Mouse (Mus musculus): ENCODE data around the gene Zfp960. TPM values are rescaled to one million over a fixed set of nuclear protein-coding genes. Genes with fewer than 3 reads are reported as not detected.

The Zfp960 gene
- 0.65 and 0.97 TPM in 2 replicates for polyA plus RNA-seq (2015; fragmentation: Nextera tagmentation; extraction: Ambion mirVana)

GRCm38 (mm10) chr17:17063628-17064494 is at the start of gene Zfp960:
Gene Zfp960 (plus strand): TSS chr17:17064113.

GRCm38 (mm10) chr17:17120830-17121502 is 57.1 kb downstream of the Zfp960 start, which contains the start of gene Zfp97:
Gene Zfp97 (plus strand): TSS chr17:17121415.

Other genes starting within 250 kb of the Zfp960 start
- 3.2 and 3.4 TPM in 2 replicates for gene Zfp97, start 57.3 kb downstream of the Zfp960 start, polyA plus RNA-seq (2015; fragmentation: Nextera tagmentation; extraction: Ambion mirVana)

Data from spleen, postnatal 0 days (tissue).